Mouse (Mus musculus): ENCODE measurements around the gene Meig1. TPM values are rescaled to one million over a fixed set of nuclear protein-coding genes. Genes with fewer than 3 reads are reported as not detected.

The Meig1 gene
- polyA plus RNA-seq, 1 experiment from 2014 or later, result 0.29 TPM

DNA sequence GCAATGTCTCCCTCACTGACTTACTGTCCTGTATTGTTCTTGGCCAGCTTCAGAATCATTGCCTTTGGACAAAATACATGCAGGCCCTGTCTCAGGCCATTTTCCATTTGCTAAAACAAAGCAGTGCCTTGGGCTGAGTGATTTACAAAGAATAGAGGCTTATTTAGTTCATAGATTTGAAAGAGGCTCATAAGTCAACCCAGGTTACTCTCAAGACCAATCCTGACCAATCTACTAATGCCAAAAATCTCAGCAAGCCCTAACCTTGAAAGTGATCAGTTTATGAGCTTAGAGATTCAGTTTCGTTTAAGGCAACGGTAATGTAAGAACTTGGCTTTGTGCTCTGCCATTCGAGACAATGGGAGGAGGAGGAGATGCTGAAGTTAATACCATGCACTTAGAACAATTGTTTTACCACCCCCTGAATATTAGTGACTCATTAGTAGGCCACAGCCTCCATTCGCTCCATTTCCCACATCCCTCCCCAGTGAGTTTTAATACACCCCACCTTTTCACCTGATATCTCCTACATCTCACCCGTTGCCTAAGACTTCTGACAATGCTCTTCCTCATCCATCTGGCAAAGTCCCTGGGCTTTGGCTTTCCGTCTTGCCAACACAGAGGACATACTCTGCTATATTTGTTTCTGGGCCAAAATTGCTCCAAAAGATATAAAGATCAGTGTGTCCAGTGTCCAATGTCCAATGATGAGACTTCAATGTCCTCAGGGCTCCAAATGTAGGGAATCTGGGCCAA, 35.2 kb downstream of the Meig1 start:
- no peak overlapping the region for H3K4me3 ChIP-seq (ENCODE audit: low read length)
- H3K27me3 ChIP-seq (ENCODE audit: insufficient read depth, low read length), result no peaks in the 10 kb centered on the region
- H3K27ac ChIP-seq (ENCODE audit: low read length), result no peak overlapping the region
- no peaks in the 10 kb centered on the region for H3K4me1 ChIP-seq (ENCODE audit: insufficient read depth, low read length)
- no peak overlapping the region for H3K4me2 ChIP-seq (replicated peaks; ENCODE audit: low read depth, low read length)
- no peaks in the 10 kb centered on the region for H3K9me3 ChIP-seq (ENCODE audit: low read length)
- no peak for ATAC-seq (ENCODE audit: low FRiP score, low TSS enrichment)
- WGBS, result 59% methylated on average over 6 of the region's 6 CpGs
- H3K9ac ChIP-seq (replicated peaks; ENCODE audit: low read length), result no peak overlapping the region
- no peaks in the 10 kb centered on the region for H3K36me3 ChIP-seq (ENCODE audit: insufficient read depth, low read length)

DNA sequence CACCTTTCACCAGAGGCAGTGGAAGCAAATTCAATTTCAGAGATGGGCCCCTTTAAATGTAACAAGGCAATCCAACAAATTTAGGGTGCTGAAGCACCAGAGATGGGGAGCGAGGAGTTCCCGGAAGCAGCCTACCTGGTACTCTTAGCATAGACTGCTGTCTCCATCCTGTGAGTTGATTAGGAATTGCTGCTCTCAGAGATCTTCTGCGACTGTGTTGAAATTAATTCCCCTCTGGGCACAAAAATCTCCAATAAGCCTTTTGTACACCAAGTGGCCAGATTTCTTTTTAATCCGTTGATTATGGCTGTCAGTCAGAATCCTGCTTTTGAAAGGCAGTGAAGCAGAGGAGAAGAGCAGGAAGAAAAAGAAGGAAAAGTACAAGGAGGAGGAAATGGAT, 57.3 kb downstream of the Meig1 start:
- no peaks in the 10 kb centered on the region for H3K36me3 ChIP-seq (ENCODE audit: insufficient read depth, low read length)
- no peaks in the 10 kb centered on the region for H3K4me1 ChIP-seq (ENCODE audit: insufficient read depth, low read length)
- no peak overlapping the region for H3K27ac ChIP-seq (ENCODE audit: low read length)
- no peaks in the 10 kb centered on the region for H3K27me3 ChIP-seq (ENCODE audit: insufficient read depth, low read length)
- 71% methylated on average over 4 of the region's 4 CpGs for WGBS
- no peak overlapping the region for H3K4me2 ChIP-seq (replicated peaks; ENCODE audit: low read depth, low read length)
- H3K9ac ChIP-seq (replicated peaks; ENCODE audit: low read length), result no peak overlapping the region
- H3K4me3 ChIP-seq (ENCODE audit: low read length), result no peak overlapping the region
- no peak for ATAC-seq (ENCODE audit: low FRiP score, low TSS enrichment)
- H3K9me3 ChIP-seq (ENCODE audit: low read length), result no peaks in the 10 kb centered on the region

DNA sequence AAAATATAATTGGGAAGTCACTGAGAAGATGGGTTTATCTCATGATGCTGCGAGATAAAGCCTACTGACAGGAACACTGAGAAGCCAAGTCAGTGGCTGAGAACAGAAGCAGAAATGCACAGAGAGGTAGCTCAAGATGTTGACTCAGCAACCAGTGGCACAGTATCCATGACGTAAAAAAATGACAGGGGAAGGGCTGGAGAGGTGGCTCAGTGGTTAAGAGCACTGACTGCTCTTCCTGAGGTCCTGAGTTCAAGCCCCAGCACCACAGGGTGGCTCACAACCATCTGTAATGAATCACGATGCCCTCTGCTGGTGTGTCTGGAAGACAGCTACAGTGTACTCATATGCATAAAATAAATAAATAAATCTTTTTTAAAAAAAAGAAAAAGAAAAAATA, 61.4 kb downstream of the Meig1 start:
- H3K27ac ChIP-seq (ENCODE audit: low read length), result no peak overlapping the region
- H3K9me3 ChIP-seq (ENCODE audit: low read length), result no peaks in the 10 kb centered on the region
- no peaks in the 10 kb centered on the region for H3K27me3 ChIP-seq (ENCODE audit: insufficient read depth, low read length)
- no peak for ATAC-seq (ENCODE audit: low FRiP score, low TSS enrichment)
- no peak overlapping the region for H3K9ac ChIP-seq (replicated peaks; ENCODE audit: low read length)
- H3K4me2 ChIP-seq (replicated peaks; ENCODE audit: low read depth, low read length), result no peak overlapping the region
- H3K4me3 ChIP-seq (ENCODE audit: low read length), result no peak overlapping the region
- H3K4me1 ChIP-seq (ENCODE audit: insufficient read depth, low read length), result no peaks in the 10 kb centered on the region
- no peaks in the 10 kb centered on the region for H3K36me3 ChIP-seq (ENCODE audit: insufficient read depth, low read length)
- 87% methylated on average over 3 of the region's 3 CpGs for WGBS

Other genes starting within 250 kb of the Meig1 start
- 45.1 and 51.2 TPM in 2 replicates for gene Nmt2, start 138.4 kb downstream of the Meig1 start, polyA plus RNA-seq (2015; fragmentation: Nextera tagmentation; extraction: Ambion mirVana)
- 19.7 and 20.5 TPM in 2 replicates for gene Rpp38, start 90.0 kb downstream of the Meig1 start, polyA plus RNA-seq (2015; fragmentation: Nextera tagmentation; extraction: Ambion mirVana)
- 0.86 and 0.99 TPM in 2 replicates for gene Acbd7, start 86.5 kb downstream of the Meig1 start, polyA plus RNA-seq (2015; fragmentation: Nextera tagmentation; extraction: Ambion mirVana)
- not detected in 2 replicates for gene Olah, start 25.4 kb downstream of the Meig1 start, polyA plus RNA-seq (2015; fragmentation: Nextera tagmentation; extraction: Ambion mirVana)
- 6.6 and 7.5 TPM in 2 replicates for gene Dclre1c, start 1.5 kb upstream of the Meig1 start, polyA plus RNA-seq (2015; fragmentation: Nextera tagmentation; extraction: Ambion mirVana)
- 14.2 and 14.5 TPM in 2 replicates for gene Suv39h2, start 52.4 kb upstream of the Meig1 start, polyA plus RNA-seq (2015; fragmentation: Nextera tagmentation; extraction: Ambion mirVana)
- 5.1 and 5.9 TPM in 2 replicates for gene Gm45902, start 90.1 kb upstream of the Meig1 start, polyA plus RNA-seq (2015; fragmentation: Nextera tagmentation; extraction: Ambion mirVana)
- 119 and 124 TPM in 2 replicates for gene Hspa14, start 90.2 kb upstream of the Meig1 start, polyA plus RNA-seq (2015; fragmentation: Nextera tagmentation; extraction: Ambion mirVana)
- 0.19 and 0.27 TPM in 2 replicates for gene Cdnf, start 90.4 kb upstream of the Meig1 start, polyA plus RNA-seq (2015; fragmentation: Nextera tagmentation; extraction: Ambion mirVana)
- 67.2 and 76.1 TPM in 2 replicates for gene Fam107b, start 147.8 kb upstream of the Meig1 start, polyA plus RNA-seq (2015; fragmentation: Nextera tagmentation; extraction: Ambion mirVana)

All from kidney, embryonic 16.5 days (tissue).